Mouse (Mus musculus): Measurements from ENCODE around the gene Htr2a.

- TF ChIP-seq CTCF (IDR thresholded peaks at IDR 0.05; ENCODE audit: low read depth) (no peak), EP300 (IDR thresholded peaks at IDR 0.05; ENCODE audit: low read depth) (no peak)
These were observed at the start of gene Htr2a for GRCm38 (mm10) chr14:74640819-74641381.
